Mouse (Mus musculus) neural tube, embryonic 15.5 days (tissue): ENCODE measurements around the gene Trim17. TPM values are rescaled to one million over a fixed set of nuclear protein-coding genes. Genes with fewer than 3 reads are reported as not detected.
A peak's percentile ranks its signal among the peaks of the same experiment; 100 is the strongest.

ENCODE experiments used
- ATAC-seq: fragments of 200-750 bp; cut with Nextera tagmentation; 2 replicates; pipeline ENCODE4 v1.8.0; 2017; ENCODE audit warnings: mild to moderate bottlenecking, moderate TSS enrichment, moderate library complexity; ENCODE audit not compliant: low FRiP score
- H3K27ac ChIP-seq: fragments of 300-500 bp; sonication (generic); replicated peaks from 2 replicates; pipeline ENCODE4 v1.5.1; 2015; ENCODE audit warnings: mild to moderate bottlenecking, inconsistent platforms
- H3K27me3 ChIP-seq: fragments of 300-500 bp; sonication (generic); replicated peaks from 2 replicates; pipeline ENCODE4 v1.6.1; 2015; ENCODE audit warnings: inconsistent platforms
- H3K36me3 ChIP-seq: fragments of 300-500 bp; sonication (generic); 2 replicates; pipeline ENCODE4 v1.6.1; 2015; ENCODE audit warnings: inconsistent platforms
- H3K4me1 ChIP-seq: fragments of 300-500 bp; sonication (generic); 2 replicates; pipeline ENCODE4 v1.6.1; 2015; ENCODE audit warnings: inconsistent platforms
- H3K4me2 ChIP-seq: fragments of 300-500 bp; sonication (generic); 2 replicates; pipeline ENCODE4 v1.6.1; 2015; ENCODE audit warnings: inconsistent platforms, mild to moderate bottlenecking, moderate library complexity
- H3K4me3 ChIP-seq: fragments of 300-500 bp; sonication (generic); replicated peaks from 2 replicates; pipeline ENCODE4 v1.5.1; 2015; ENCODE audit warnings: mild to moderate bottlenecking, inconsistent platforms
- H3K9ac ChIP-seq: fragments of 300-500 bp; sonication (generic); replicated peaks from 2 replicates; pipeline ENCODE4 v1.6.1; 2015; ENCODE audit warnings: mild to moderate bottlenecking, inconsistent platforms
- H3K9me3 ChIP-seq: fragments of 300-500 bp; sonication (generic); replicated peaks from 2 replicates; pipeline ENCODE4 v1.6.1; 2016; ENCODE audit warnings: inconsistent platforms
- WGBS: fragments of 180-500 bp; shearing (Covaris S2); methylation state at CpG from one replicate; pipeline ENCODE4 v1.1.7; 2015; ENCODE audit warnings: mixed read lengths; 5-methylcytosine and 5-hydroxymethylcytosine counted together
- polyA plus RNA-seq: library from polyadenylated mRNA; unstranded; fragments of >200 nt; fragmentation: Nextera tagmentation; extraction: Ambion mirVana; gene quantifications from 2 replicates; pipeline ENCODE4 v1.2.1, GENCODE M21; 2015

Gene Trim17
- polyA plus RNA-seq = 1.1 TPM in 2 replicates

DNA sequence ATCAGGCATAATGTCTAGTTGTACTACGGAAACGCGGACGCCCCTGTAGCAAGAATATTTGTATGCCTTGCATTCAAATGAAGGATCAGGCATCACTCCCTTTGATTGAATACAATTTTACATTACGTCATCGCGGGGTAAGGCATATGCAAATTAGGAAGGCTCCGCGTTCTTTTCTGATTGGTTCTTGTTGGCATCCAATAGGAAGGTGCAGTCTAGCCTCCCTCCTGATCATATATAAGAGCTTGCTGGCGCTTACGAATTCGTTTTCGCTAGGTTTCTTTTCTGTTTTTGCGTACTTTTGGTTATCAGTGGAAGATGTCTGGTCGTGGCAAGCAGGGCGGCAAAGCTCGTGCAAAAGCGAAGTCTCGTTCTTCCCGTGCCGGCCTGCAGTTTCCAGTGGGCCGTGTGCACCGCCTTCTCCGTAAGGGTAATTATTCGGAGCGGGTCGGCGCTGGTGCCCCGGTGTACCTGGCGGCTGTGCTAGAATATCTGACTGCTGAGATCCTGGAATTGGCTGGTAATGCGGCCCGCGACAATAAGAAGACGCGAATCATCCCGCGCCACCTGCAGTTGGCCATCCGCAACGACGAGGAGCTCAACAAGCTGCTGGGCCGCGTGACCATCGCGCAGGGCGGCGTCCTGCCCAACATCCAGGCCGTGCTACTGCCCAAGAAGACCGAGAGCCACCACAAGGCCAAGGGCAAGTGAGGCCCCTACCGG, at the start of gene Trim17, which contains the start of gene Hist3h2a:
Gene Trim17, plus strand, starts transcription at position 266 of the 723 bp plus-strand sequence.
Gene Hist3h2a, plus strand, starts transcription at position 266 of the 723 bp plus-strand sequence.
- Histone ChIP-seq H3K4me3 (peak within 1 kb of the TSS; percentile 75), H3K4me1 (peaks cover 57% of the 10 kb centered on the region), H3K27ac (peak within 1 kb of the TSS; percentile 99), H3K27me3 (no peaks in the 10 kb centered on the region), H3K9ac (peak within 1 kb of the TSS; percentile 94), H3K4me2 (peak within 1 kb of the TSS; percentile 87), H3K36me3 (no peaks in the 10 kb centered on the region), H3K9me3 (no peaks in the 10 kb centered on the region)
- peak; percentile 92 for ATAC-seq
- WGBS = under 1% methylated on average over 49 of the region's 49 CpGs

DNA sequence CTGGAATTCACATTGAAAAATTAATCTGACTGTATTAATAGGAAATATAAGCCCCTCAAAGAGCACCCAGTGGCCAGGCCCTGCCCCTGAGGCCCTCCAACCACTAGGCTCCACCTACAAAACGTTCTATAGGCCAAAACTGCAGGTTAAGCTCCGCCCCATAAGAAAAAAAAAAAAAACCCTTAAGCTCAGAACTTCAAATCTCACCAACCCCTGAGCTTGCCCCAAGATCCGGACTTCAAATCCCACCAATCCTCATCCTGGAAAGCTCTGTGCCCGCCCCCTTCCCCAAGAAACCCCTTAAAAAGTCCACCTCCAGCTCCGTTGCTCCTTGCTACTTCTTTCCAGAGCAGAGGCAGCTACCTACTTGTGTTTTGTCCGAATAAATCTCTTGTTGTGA, 49.6 kb upstream of the Trim17 start:
- Histone ChIP-seq H3K36me3 (peaks cover 14% of the 10 kb centered on the region), H3K9me3 (no peaks in the 10 kb centered on the region), H3K27ac (no peak overlapping the region), H3K9ac (no peak overlapping the region), H3K4me2 (peak overlapping the region; percentile 75; the same call in 1 of the 2 replicates), H3K4me3 (no peak overlapping the region), H3K27me3 (no peaks in the 10 kb centered on the region), H3K4me1 (peaks cover 18% of the 10 kb centered on the region)
- 49% methylated on average over 6 of the region's 6 CpGs for WGBS
- no peak for ATAC-seq

GRCm38 (mm10) chr11:58913776-58914175, 40.7 kb upstream of the Trim17 start:
- Histone ChIP-seq H3K4me2 (no peak overlapping the region), H3K27ac (no peak overlapping the region), H3K9me3 (no peaks in the 10 kb centered on the region), H3K4me1 (0 out of 2 replicates have a peak, but pooled peaks cover 6% of the 10 kb centered on the region), H3K27me3 (no peaks in the 10 kb centered on the region), H3K9ac (no peak overlapping the region), H3K4me3 (no peak overlapping the region), H3K36me3 (no peaks in the 10 kb centered on the region)
- ATAC-seq = no peak
- 100% methylated on average over 1 of the region's 1 CpGs for WGBS

DNA sequence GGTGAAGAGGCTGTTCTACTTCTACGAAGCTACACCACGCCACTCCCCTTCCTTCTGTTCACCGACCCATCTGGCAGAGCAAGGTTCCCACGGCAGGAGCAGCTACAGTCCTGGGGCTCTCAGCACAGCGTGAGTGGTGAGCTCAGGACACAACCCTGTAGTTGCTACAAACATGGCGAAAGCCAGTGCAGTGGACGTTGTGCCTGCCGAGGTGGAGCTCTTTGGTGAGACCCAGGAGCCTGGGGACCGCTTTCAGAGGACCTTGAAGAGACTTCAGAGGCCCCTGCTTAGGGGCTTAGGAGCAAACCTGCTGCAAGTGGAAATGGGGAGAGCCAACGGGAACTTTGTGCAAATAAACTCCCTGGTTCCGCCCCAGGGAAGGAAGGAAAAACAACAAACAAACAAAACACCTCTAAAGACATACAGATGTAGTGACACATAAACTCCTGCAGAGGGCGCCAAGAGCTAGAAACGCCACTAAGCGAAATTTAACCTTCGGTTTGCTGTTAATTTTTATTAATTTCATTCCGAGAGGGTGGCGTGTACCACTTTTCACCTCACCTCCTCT, 39.9 kb upstream of the Trim17 start:
- Histone ChIP-seq H3K27ac (no peak overlapping the region), H3K4me3 (peak overlapping the region; percentile 31), H3K4me2 (peak overlapping the region; percentile 62), H3K27me3 (no peaks in the 10 kb centered on the region), H3K9ac (peak overlapping the region; percentile 36; the same call in 1 of the 2 replicates), H3K9me3 (no peaks in the 10 kb centered on the region), H3K36me3 (no peaks in the 10 kb centered on the region), H3K4me1 (0 out of 2 replicates have a peak, but pooled peaks cover 6% of the 10 kb centered on the region)
- ATAC-seq = no peak
- 21% methylated on average over 17 of the region's 17 CpGs for WGBS

DNA sequence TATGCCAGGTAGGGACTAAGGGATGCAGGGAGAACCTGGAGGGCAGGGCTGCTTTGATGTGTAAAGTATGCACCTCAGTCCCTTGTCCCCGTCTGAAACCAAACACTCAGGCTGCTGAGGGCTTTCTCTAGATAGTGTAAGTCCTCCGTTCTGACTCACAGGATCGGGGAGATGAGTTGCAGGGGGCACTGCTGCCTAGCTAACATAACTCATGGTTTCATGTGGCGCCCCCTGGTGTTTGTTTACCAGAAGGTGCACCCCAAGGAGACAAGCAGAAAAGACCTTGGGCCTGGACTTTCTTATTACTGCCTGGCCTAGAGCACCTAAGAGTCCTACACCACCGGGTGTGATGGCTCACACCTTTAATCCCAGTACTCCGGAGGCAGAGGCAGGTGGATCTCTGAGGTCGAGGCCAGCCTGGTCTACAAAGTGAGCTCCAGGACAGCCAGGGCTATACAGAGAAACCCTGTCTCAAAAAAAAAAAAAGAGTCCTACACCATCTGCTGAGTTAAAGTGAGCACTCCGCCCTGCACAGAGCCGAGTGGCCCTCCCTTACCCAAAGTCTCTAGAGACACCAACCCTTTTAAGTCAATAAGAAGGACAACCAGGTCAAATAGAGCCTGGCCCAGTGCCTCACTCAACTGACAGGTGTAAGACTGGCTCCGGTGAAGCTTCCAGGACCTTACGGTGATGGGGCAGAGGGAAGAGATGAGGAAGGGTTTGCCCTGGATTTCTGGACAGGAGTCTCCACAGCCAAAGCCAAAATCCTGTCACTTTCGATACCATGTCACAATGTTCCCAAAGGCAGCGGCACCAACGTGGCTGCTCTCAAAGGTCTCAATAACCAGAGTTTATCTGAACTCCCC, 37.4 kb upstream of the Trim17 start:
- Histone ChIP-seq H3K4me2 (no peak overlapping the region), H3K27me3 (no peaks in the 10 kb centered on the region), H3K4me1 (0 out of 2 replicates have a peak, but pooled peaks cover 6% of the 10 kb centered on the region), H3K4me3 (no peak overlapping the region), H3K9ac (no peak overlapping the region), H3K36me3 (no peaks in the 10 kb centered on the region), H3K27ac (no peak overlapping the region), H3K9me3 (no peaks in the 10 kb centered on the region)
- WGBS = 52% methylated on average over 14 of the region's 14 CpGs
- no peak for ATAC-seq

DNA sequence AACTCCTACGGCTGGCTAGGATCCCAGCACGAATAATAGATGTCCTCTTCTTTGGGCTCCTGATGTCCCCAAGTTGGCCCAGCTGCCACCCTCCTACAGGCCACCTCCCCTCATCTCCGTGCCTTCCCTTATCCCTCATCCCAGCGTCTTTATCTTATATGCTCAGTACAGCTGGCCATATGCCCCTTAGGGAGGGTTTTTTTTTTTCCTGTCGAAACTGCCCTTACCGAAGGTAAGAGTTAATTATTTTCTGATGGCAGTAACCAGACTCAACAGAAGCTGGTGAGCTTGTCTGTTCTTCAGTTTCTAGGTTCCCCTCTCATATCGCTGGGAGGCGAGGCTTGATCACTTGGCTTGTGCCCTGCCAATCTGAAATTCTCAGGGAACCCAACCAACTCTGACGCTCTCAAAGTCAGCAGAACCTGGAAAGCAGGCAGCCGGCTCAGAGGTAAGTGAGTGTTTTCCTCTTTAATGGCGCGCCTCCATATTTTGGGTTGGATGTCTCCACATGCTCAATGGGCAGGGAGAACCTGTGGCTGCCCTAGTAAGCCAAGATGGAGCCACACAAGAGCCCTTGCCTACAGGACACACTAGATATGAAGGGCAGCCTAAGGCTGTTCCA, 36.6 kb upstream of the Trim17 start, which contains the start of gene Btnl10:
Gene Btnl10, plus strand, starts transcription at position 164 of the 622 bp plus-strand sequence.
- H3K4me3 ChIP-seq = no peak within 1 kb of the TSS
- no peaks in the 10 kb centered on the region for H3K36me3 ChIP-seq
- no peak within 1 kb of the TSS for H3K4me2 ChIP-seq
- WGBS = 89% methylated on average over 12 of the region's 12 CpGs
- no peaks in the 10 kb centered on the region for H3K9me3 ChIP-seq
- no peaks in the 10 kb centered on the region for H3K27me3 ChIP-seq
- H3K27ac ChIP-seq = no peak within 1 kb of the TSS
- no peak for ATAC-seq
- H3K9ac ChIP-seq = no peak within 1 kb of the TSS
- H3K4me1 ChIP-seq = 0 out of 2 replicates have a peak, but pooled peaks cover 6% of the 10 kb centered on the region

GRCm38 (mm10) chr11:58918759-58919158, 35.7 kb upstream of the Trim17 start:
- Histone ChIP-seq H3K4me2 (no peak overlapping the region), H3K4me3 (no peak overlapping the region), H3K27me3 (no peaks in the 10 kb centered on the region), H3K4me1 (0 out of 2 replicates have a peak, but pooled peaks cover 6% of the 10 kb centered on the region), H3K9me3 (no peaks in the 10 kb centered on the region), H3K9ac (no peak overlapping the region), H3K27ac (no peak overlapping the region), H3K36me3 (no peaks in the 10 kb centered on the region)
- no peak for ATAC-seq
- WGBS = 78% methylated on average over 5 of the region's 5 CpGs

- H3K36me3 ChIP-seq = no peaks in the 10 kb centered on the region
- H3K4me1 ChIP-seq = no peaks in the 10 kb centered on the region
- no peak overlapping the region for H3K4me3 ChIP-seq
- 85% methylated on average over 9 of the region's 9 CpGs for WGBS
- ATAC-seq = no peak
- no peak overlapping the region for H3K4me2 ChIP-seq
- no peaks in the 10 kb centered on the region for H3K27me3 ChIP-seq
- no peak overlapping the region for H3K27ac ChIP-seq
- H3K9me3 ChIP-seq = no peaks in the 10 kb centered on the region
- no peak overlapping the region for H3K9ac ChIP-seq
These were observed 32.1 kb upstream of the Trim17 start for GRCm38 (mm10) chr11:58922420-58922819.

GRCm38 (mm10) chr11:58926651-58927050, 27.8 kb upstream of the Trim17 start:
- H3K9ac ChIP-seq = no peak overlapping the region
- peaks cover 7% of the 10 kb centered on the region; the same call in 1 of the 2 replicates for H3K4me1 ChIP-seq
- H3K9me3 ChIP-seq = no peaks in the 10 kb centered on the region
- peaks cover 7% of the 10 kb centered on the region for H3K36me3 ChIP-seq
- H3K4me2 ChIP-seq = no peak overlapping the region
- no peaks in the 10 kb centered on the region for H3K27me3 ChIP-seq
- H3K27ac ChIP-seq = no peak overlapping the region
- 97% methylated on average over 2 of the region's 3 CpGs for WGBS
- no peak overlapping the region for H3K4me3 ChIP-seq
- no peak for ATAC-seq

GRCm38 (mm10) chr11:58927053-58927452, 27.4 kb upstream of the Trim17 start:
- H3K9me3 ChIP-seq = no peaks in the 10 kb centered on the region
- peaks cover 7% of the 10 kb centered on the region; the same call in 1 of the 2 replicates for H3K4me1 ChIP-seq
- H3K9ac ChIP-seq = no peak overlapping the region
- no peak for ATAC-seq
- H3K36me3 ChIP-seq = peaks cover 11% of the 10 kb centered on the region
- 81% methylated on average over 2 of the region's 2 CpGs for WGBS
- no peaks in the 10 kb centered on the region for H3K27me3 ChIP-seq
- H3K27ac ChIP-seq = no peak overlapping the region
- H3K4me2 ChIP-seq = no peak overlapping the region
- no peak overlapping the region for H3K4me3 ChIP-seq
